Mouse (Mus musculus): ENCODE data around the gene Lrp2. TPM values are rescaled to one million over a fixed set of nuclear protein-coding genes. Genes with fewer than 3 reads are reported as not detected.

Gene Lrp2
- polyA plus RNA-seq, 1 experiment from 2014 or later = 1.8 TPM

DNA sequence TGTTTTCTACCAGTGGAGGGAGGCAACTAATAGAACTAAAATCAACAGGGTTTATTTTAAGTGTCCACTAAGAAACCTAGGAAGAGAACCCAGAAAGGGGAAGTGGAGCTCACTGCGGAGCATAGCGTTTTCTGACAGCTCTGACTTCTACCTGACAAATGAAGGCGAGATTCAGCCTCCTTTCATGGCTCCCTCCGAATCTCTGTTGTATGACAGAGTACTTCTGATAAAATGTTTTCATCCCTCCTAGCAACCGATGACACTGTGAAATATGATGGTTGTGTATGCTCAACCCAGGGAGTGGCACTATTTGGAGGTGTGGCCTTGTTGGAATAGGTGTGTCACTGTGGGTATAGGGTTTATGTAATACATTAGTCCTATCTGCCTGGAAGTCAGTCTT, 203.0 kb downstream of the Lrp2 start:
- ATAC-seq (ENCODE audit: low FRiP score) = no peak
- WGBS = 97% methylated on average over 5 of the region's 5 CpGs
- H3K9me3 ChIP-seq = no peaks in the 10 kb centered on the region

GRCm38 (mm10) chr2:69381740-69382139, 204.1 kb downstream of the Lrp2 start:
- H3K9ac ChIP-seq = no peak overlapping the region
- H3K27me3 ChIP-seq = no peaks in the 10 kb centered on the region
- H3K9me3 ChIP-seq = no peaks in the 10 kb centered on the region
- WGBS = 56% methylated on average over 8 of the region's 8 CpGs
- no peaks in the 10 kb centered on the region for H3K36me3 ChIP-seq (replicated peaks)
- H3K4me1 ChIP-seq = no peaks in the 10 kb centered on the region
- no peak overlapping the region for H3K4me2 ChIP-seq
- no peak overlapping the region for H3K4me3 ChIP-seq (replicated peaks)
- no peak for ATAC-seq (ENCODE audit: low FRiP score)
- H3K27ac ChIP-seq = no peak overlapping the region

More for the DNA sequence above, 203.0 kb downstream of the Lrp2 start:
- no peak overlapping the region for H3K4me3 ChIP-seq (replicated peaks)
- H3K27me3 ChIP-seq = no peaks in the 10 kb centered on the region
- no peak overlapping the region for H3K9ac ChIP-seq
- H3K27ac ChIP-seq = no peak overlapping the region
- H3K4me1 ChIP-seq = no peaks in the 10 kb centered on the region
- no peaks in the 10 kb centered on the region for H3K36me3 ChIP-seq (replicated peaks)
- H3K4me2 ChIP-seq = no peak overlapping the region

DNA sequence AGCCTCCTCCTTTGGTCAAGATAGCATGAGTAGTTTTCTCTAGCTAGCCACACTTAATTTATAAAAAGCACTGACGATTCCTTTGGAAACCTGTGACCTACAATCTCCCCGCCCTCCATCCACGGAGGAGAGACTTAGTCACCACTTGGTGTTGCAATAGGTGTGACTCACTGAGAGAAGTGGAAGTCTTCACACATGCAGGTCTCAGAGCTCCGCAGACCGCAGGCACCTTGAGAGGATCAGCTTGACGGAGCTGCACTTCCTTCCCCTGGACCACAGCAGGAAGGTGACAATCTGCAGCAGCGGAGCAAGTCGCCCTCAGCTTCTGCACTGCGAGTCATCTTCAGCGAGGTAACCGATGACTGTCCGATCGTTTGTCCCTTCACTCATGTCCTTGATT, 205.6 kb downstream of the Lrp2 start, which contains the start of gene Dhrs9:
TSS of gene Dhrs9 (plus strand) at position 165 of the 400 bp plus-strand sequence.
- no peaks in the 10 kb centered on the region for H3K4me1 ChIP-seq
- H3K9me3 ChIP-seq = no peaks in the 10 kb centered on the region
- WGBS = 96% methylated on average over 13 of the region's 13 CpGs

DNA sequence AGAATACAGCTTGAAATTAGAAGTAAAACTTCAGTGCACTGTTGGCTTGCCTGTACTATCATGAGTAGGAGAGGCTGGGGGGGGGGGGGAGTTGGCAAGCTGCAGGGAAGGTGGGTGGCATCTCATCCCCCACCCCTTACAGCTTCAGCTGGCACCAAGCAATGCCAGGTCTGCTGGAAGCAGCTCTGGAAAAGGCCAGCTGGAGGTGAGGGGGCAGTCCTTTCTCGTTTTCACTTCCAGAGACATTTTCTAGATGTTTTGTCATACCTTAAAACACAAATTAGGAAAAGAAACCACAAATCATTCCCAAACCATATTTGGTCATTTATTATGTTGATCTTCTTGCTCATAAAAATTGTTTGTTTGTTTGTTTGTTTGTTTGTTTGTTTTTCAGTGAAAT, 206.1 kb downstream of the Lrp2 start:
- no peaks in the 10 kb centered on the region for H3K36me3 ChIP-seq (replicated peaks)
- WGBS = 92% methylated on average over 1 of the region's 1 CpGs
- H3K4me3 ChIP-seq (replicated peaks) = no peak overlapping the region
- H3K27ac ChIP-seq = no peak overlapping the region
- no peaks in the 10 kb centered on the region for H3K9me3 ChIP-seq
- no peaks in the 10 kb centered on the region for H3K27me3 ChIP-seq
- no peak overlapping the region for H3K9ac ChIP-seq
- no peak overlapping the region for H3K4me2 ChIP-seq
- ATAC-seq (ENCODE audit: low FRiP score) = no peak
- H3K4me1 ChIP-seq = no peaks in the 10 kb centered on the region

More for the DNA sequence above, 205.6 kb downstream of the Lrp2 start, which contains the start of gene Dhrs9:
- no peak within 1 kb of the TSS for H3K4me2 ChIP-seq
- ATAC-seq (ENCODE audit: low FRiP score) = no peak
- no peak within 1 kb of the TSS for H3K4me3 ChIP-seq (replicated peaks)
- H3K27me3 ChIP-seq = no peaks in the 10 kb centered on the region
- H3K27ac ChIP-seq = no peak within 1 kb of the TSS
- no peak within 1 kb of the TSS for H3K9ac ChIP-seq
- no peaks in the 10 kb centered on the region for H3K36me3 ChIP-seq (replicated peaks)

GRCm38 (mm10) chr2:69376780-69377179, 209.1 kb downstream of the Lrp2 start:
- no peak for ATAC-seq (ENCODE audit: low FRiP score)
- 93% methylated on average over 2 of the region's 2 CpGs for WGBS
- Histone ChIP-seq H3K9me3 (no peaks in the 10 kb centered on the region), H3K9ac (no peak overlapping the region), H3K4me3 (replicated peaks) (no peak overlapping the region), H3K27me3 (no peaks in the 10 kb centered on the region), H3K36me3 (replicated peaks) (no peaks in the 10 kb centered on the region), H3K27ac (no peak overlapping the region), H3K4me2 (no peak overlapping the region), H3K4me1 (no peaks in the 10 kb centered on the region)

Other genes starting within 250 kb of the Lrp2 start
- gene Abcb11, start 243.4 kb downstream of the Lrp2 start, polyA plus RNA-seq (2016; fragmentation: Nextera tagmentation; extraction: Ambion mirVana) = 0.05 TPM in 1 of 2 replicates, not detected in the other
- gene Dhrs9, start 205.6 kb downstream of the Lrp2 start, polyA plus RNA-seq (2016; fragmentation: Nextera tagmentation; extraction: Ambion mirVana) = not detected in 2 replicates
- 15.9 and 16.8 TPM in 2 replicates for gene Bbs5, start 61.1 kb upstream of the Lrp2 start, polyA plus RNA-seq (2016; fragmentation: Nextera tagmentation; extraction: Ambion mirVana)
- 0.24 and 0.37 TPM in 2 replicates for gene Klhl41, start 84.1 kb upstream of the Lrp2 start, polyA plus RNA-seq (2016; fragmentation: Nextera tagmentation; extraction: Ambion mirVana)
- 16.7 and 18.7 TPM in 2 replicates for gene Fastkd1, start 127.5 kb upstream of the Lrp2 start, polyA plus RNA-seq (2016; fragmentation: Nextera tagmentation; extraction: Ambion mirVana)
- gene Ppig, start 136.5 kb upstream of the Lrp2 start, polyA plus RNA-seq (2016; fragmentation: Nextera tagmentation; extraction: Ambion mirVana) = 173 and 178 TPM in 2 replicates
- gene Ccdc173, start 203.5 kb upstream of the Lrp2 start, polyA plus RNA-seq (2016; fragmentation: Nextera tagmentation; extraction: Ambion mirVana) = 4.4 and 4.5 TPM in 2 replicates
- 33.1 and 35.4 TPM in 2 replicates for gene Phospho2, start 203.6 kb upstream of the Lrp2 start, polyA plus RNA-seq (2016; fragmentation: Nextera tagmentation; extraction: Ambion mirVana)
- 43.8 and 47.9 TPM in 2 replicates for gene Klhl23, start 235.9 kb upstream of the Lrp2 start, polyA plus RNA-seq (2016; fragmentation: Nextera tagmentation; extraction: Ambion mirVana)